Mouse (Mus musculus) embryo, embryonic 10.5 days (tissue): ENCODE results near the gene H2-M9.

Experiments used
- DNase-seq: peaks from one replicate; pipeline ENCODE4 v3.0.0-alpha.2; 2015; ENCODE audit warnings: low spot score

The H2-M9 gene

GRCm38 (mm10) chr17:36642566-36642965 lies at the start of gene H2-M9:
TSS of gene H2-M9 (minus strand) at chr17:36642666.
- no peak for DNase-seq

DNA sequence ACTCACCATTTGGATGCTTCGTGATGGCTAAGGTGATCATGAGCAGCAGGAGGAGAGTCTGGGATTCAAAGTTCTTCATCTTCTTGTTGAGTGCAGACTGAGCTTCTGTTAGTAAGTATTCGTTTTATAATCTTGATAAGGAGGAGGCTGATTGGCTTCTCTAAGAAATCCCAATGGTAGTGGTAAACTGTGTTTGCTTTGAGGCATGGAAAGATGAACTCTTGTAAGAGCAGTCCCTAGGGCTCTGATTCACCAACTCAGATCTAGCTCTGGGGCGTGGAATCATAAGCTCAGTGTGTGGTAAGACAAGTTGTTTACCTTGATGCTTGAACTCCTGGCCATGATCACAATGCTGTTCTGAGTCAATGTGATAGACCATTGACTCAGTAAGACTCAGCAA lies 29.7 kb upstream of the H2-M9 start, which contains the start of gene H2-M1:
Gene H2-M1, minus strand, starts transcription at position 101 of the 400 bp plus-strand sequence.
- no peak for DNase-seq
